Mouse (Mus musculus) lung, embryonic 16.5 days (tissue): ENCODE measurements at regions not wholly inside any gene's neighbourhood (a gene's known extent, or its start where the extent isn't known, plus 50 kb on each side); places are given as distances from the start of the nearest gene placed in this dataset.

Source experiments
- ATAC-seq: fragments of 200-750 bp; cut with Nextera tagmentation; 2 replicates; pipeline ENCODE4 v1.8.0; 2017; ENCODE audit warnings: low read depth, mild to moderate bottlenecking, moderate library complexity
- H3K27ac ChIP-seq: fragments of 300-500 bp; sonication (generic); 2 replicates; pipeline ENCODE4 v1.5.1; 2014; ENCODE audit warnings: mild to moderate bottlenecking, control low read depth, low read length
- H3K27me3 ChIP-seq: fragments of 300-500 bp; sonication (generic); 2 replicates; pipeline ENCODE4 v1.6.1; 2014; ENCODE audit warnings: low read depth, low read length, mixed read lengths; ENCODE audit not compliant: control insufficient read depth, insufficient read depth
- H3K36me3 ChIP-seq: fragments of 300-500 bp; sonication (generic); 2 replicates; pipeline ENCODE4 v1.6.1; 2014; ENCODE audit warnings: low read length; ENCODE audit not compliant: control insufficient read depth, insufficient read depth
- H3K4me1 ChIP-seq: fragments of 300-500 bp; sonication (generic); replicated peaks from 2 replicates; pipeline ENCODE4 v1.6.1; 2014; ENCODE audit warnings: low read length, mixed read lengths; ENCODE audit not compliant: control insufficient read depth, insufficient read depth
- H3K4me2 ChIP-seq: fragments of 300-500 bp; sonication (generic); 2 replicates; pipeline ENCODE4 v1.6.1; 2014; ENCODE audit warnings: low read depth, low read length, control low read depth
- H3K4me3 ChIP-seq: fragments of 300-500 bp; sonication (generic); 2 replicates; pipeline ENCODE4 v1.5.1; 2014; ENCODE audit warnings: mild to moderate bottlenecking, low read length, control low read depth
- H3K9ac ChIP-seq: fragments of 300-500 bp; sonication (generic); 2 replicates; pipeline ENCODE4 v1.6.1; 2014; ENCODE audit warnings: low read length, control low read depth
- H3K9me3 ChIP-seq: fragments of 300-500 bp; sonication (generic); 2 replicates; pipeline ENCODE4 v1.6.1; 2016; ENCODE audit warnings: low read length; ENCODE audit not compliant: control insufficient read depth
- WGBS: fragments of 180-500 bp; shearing (Covaris S2); extraction: QIAGEN DNeasy Blood & Tissue Kit; methylation state at CpG from one replicate; pipeline ENCODE4 v1.1.7; 2014; 5-methylcytosine and 5-hydroxymethylcytosine counted together

DNA sequence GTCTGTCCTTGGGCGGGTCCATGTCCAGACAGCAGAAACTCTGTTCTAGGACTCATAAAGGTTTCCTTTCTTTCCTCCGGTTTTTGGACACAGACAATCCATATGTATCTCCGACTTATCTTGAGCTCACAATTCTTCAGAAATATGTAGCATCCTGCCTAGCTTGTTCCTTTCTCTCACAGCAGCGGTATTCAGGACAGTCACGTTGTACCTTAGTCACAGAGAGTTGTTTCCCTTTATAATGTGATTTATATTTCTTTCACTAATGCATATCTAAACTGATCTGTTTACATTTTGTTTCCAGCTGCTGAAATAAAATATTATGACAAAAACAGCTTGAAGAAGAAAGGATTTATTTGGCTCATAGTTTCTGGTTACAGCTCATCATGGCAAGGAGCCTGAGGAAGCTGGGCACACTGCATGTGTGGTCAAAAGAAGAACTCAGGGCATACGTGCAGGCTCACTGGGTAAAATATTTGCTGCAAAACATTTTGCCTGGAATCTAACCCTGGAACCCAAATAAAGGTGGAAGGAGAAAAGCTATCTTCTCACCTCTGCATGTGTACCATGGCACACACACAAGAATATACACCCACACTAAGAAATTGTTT lies 61.4 kb upstream of the Etv1 start:
- Histone ChIP-seq H3K36me3 (no peaks in the 10 kb centered on the region), H3K4me1 (0 out of 2 replicates have a peak, but pooled peaks cover 2% of the 10 kb centered on the region), H3K9ac (no peak overlapping the region), H3K9me3 (no peaks in the 10 kb centered on the region), H3K27ac (0 out of 2 replicates have a peak overlapping the region, but pooled peaks have one; percentile 61), H3K4me2 (peak overlapping the region; percentile 0; the same call in 1 of the 2 replicates), H3K4me3 (no peak overlapping the region), H3K27me3 (no peaks in the 10 kb centered on the region)
- 53% methylated on average over 6 of the region's 6 CpGs for WGBS
- peak; percentile 81 for ATAC-seq
